Mouse (Mus musculus): ENCODE results near the gene Pde8b. TPM values are rescaled to one million over a fixed set of nuclear protein-coding genes. Genes with fewer than 3 reads are reported as not detected.

The Pde8b gene
- polyA plus RNA-seq, 1 experiment from 2014 or later = 9.9 TPM

DNA sequence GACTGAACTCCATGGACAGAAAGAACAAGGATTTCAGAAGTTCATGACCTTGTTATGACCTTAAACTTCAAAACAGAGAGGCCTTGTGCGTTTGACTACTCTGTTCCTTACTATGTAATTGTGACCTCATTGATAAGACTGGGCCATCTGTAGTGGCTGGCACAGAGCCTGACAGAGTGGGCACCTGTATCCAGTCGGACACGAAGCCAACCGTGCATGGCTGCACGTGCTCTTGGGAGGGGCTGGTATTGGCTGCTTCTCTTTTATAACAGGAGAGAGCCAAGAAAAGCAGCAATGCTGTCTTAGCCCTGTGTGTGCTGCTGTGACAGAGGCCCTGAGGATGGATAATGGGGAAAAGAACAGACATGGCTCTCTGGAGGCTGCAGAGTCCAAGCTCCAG, 73.7 kb downstream of the Pde8b start:
- no peak overlapping the region for H3K27ac ChIP-seq (ENCODE audit: low read depth, low read length)
- WGBS = 65% methylated on average over 5 of the region's 5 CpGs
- no peak overlapping the region for H3K9ac ChIP-seq (replicated peaks; ENCODE audit: low read depth, low read length)
- H3K27me3 ChIP-seq (ENCODE audit: control insufficient read depth, insufficient read depth, low read length) = no peaks in the 10 kb centered on the region
- no peaks in the 10 kb centered on the region for H3K9me3 ChIP-seq (ENCODE audit: control insufficient read depth, low read length)
- no peak overlapping the region for H3K4me2 ChIP-seq (ENCODE audit: low read depth, low read length)
- H3K4me3 ChIP-seq (ENCODE audit: low read depth, low read length) = no peak overlapping the region
- no peak; the same call in 1 of the 2 replicates for ATAC-seq (ENCODE audit: low read depth)
- H3K36me3 ChIP-seq (ENCODE audit: control insufficient read depth, insufficient read depth, low read length) = no peaks in the 10 kb centered on the region
- no peaks in the 10 kb centered on the region for H3K4me1 ChIP-seq (ENCODE audit: control insufficient read depth, insufficient read depth, low read length)

DNA sequence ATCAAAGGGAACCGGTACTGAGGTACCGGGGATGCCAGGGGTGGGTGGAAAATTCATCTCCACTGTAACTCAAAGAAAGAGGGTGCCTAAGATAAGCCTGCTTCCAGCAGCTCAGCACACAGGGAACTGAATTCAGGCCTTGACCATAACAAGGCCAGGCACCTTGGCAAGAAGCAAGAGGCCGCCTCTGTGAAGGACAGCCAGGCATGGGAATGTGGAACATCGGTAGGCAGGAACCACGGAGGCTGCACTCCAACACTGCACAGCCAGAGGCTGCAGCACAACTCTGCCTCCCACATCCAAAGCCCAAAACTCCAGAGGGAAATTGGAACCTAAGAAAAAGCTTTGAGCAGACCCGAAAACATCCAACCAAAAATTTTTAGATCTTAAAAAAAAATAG, 75.9 kb downstream of the Pde8b start:
- Histone ChIP-seq H3K4me1 (ENCODE audit: control insufficient read depth, insufficient read depth, low read length) (no peaks in the 10 kb centered on the region), H3K4me3 (ENCODE audit: low read depth, low read length) (no peak overlapping the region), H3K4me2 (ENCODE audit: low read depth, low read length) (no peak overlapping the region), H3K36me3 (ENCODE audit: control insufficient read depth, insufficient read depth, low read length) (no peaks in the 10 kb centered on the region), H3K9me3 (ENCODE audit: control insufficient read depth, low read length) (no peaks in the 10 kb centered on the region), H3K27me3 (ENCODE audit: control insufficient read depth, insufficient read depth, low read length) (no peaks in the 10 kb centered on the region), H3K27ac (ENCODE audit: low read depth, low read length) (no peak overlapping the region), H3K9ac (replicated peaks; ENCODE audit: low read depth, low read length) (no peak overlapping the region)
- ATAC-seq (ENCODE audit: low read depth) = no peak
- 86% methylated on average over 6 of the region's 6 CpGs for WGBS

DNA sequence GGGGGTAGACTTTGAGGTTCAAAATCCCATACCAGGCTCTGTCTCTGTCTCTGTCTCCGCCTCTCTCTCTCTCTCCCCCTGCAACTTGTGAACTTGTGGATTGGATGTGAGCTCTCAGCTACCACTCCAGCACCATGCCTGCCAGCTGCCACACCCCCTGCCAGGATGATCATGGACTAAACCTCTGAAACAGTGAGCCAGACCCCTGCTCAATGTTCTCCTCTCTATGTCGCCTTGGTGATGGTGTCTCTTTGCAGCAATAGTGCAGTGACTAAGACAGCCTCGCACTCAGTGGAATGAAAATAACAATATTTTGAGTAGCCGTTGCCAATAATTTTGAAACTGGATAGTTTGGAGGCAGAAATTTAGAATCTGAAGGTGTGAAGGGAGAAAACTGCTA, 77.8 kb downstream of the Pde8b start:
- Histone ChIP-seq H3K27me3 (ENCODE audit: control insufficient read depth, insufficient read depth, low read length) (no peaks in the 10 kb centered on the region), H3K4me1 (ENCODE audit: control insufficient read depth, insufficient read depth, low read length) (no peaks in the 10 kb centered on the region), H3K4me3 (ENCODE audit: low read depth, low read length) (no peak overlapping the region), H3K9me3 (ENCODE audit: control insufficient read depth, low read length) (no peaks in the 10 kb centered on the region), H3K9ac (replicated peaks; ENCODE audit: low read depth, low read length) (no peak overlapping the region), H3K36me3 (ENCODE audit: control insufficient read depth, insufficient read depth, low read length) (no peaks in the 10 kb centered on the region), H3K4me2 (ENCODE audit: low read depth, low read length) (no peak overlapping the region), H3K27ac (ENCODE audit: low read depth, low read length) (no peak overlapping the region)
- ATAC-seq (ENCODE audit: low read depth) = no peak
- WGBS = 95% methylated on average over 4 of the region's 4 CpGs

DNA sequence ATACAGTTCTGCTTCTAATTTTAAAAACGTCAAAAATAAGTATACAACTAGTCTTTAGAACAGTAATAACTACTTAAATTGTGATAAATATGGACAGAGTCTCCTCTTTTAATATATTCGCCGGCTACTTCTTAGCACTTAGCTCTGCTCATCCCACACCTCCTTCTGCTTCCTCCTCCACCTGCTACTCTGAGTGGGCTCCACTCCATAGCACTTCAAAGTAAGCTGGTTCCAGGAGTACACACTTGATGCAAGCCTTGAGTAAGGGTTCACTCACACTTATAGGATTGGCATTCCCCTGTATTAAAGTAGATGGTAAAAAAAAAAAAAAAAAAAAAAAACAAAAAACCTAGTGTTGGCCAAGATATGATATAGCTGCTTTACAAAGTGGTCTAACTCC, 89.9 kb downstream of the Pde8b start:
- WGBS = 88% methylated on average over 3 of the region's 3 CpGs
- no peak overlapping the region for H3K4me2 ChIP-seq (ENCODE audit: low read depth, low read length)

DNA sequence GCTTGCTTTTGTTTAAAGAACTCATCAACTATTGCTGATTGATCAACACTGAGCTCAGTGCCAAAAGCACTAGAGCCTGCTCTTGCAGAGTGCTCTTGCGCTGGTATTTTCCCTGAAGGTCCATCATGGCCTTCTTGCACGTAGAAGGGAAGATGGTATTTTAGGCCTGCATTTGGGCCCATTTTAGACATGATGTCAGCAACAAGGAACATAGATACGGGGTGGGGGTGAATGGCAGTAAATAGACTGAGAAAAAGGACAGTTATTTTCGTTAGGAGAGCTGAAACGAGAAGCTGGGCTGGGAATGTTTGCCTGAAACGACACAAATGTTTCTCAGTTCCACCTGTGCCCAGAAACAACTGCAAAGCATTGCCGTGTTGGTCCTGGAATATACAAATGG, 91.2 kb downstream of the Pde8b start:
- WGBS = 87% methylated on average over 7 of the region's 7 CpGs
- no peak overlapping the region for H3K4me3 ChIP-seq (ENCODE audit: low read depth, low read length)

More for the DNA sequence above, 89.9 kb downstream of the Pde8b start:
- Histone ChIP-seq H3K36me3 (ENCODE audit: control insufficient read depth, insufficient read depth, low read length) (no peaks in the 10 kb centered on the region), H3K4me3 (ENCODE audit: low read depth, low read length) (no peak overlapping the region), H3K27ac (ENCODE audit: low read depth, low read length) (no peak overlapping the region), H3K9ac (replicated peaks; ENCODE audit: low read depth, low read length) (no peak overlapping the region), H3K9me3 (ENCODE audit: control insufficient read depth, low read length) (no peaks in the 10 kb centered on the region), H3K27me3 (ENCODE audit: control insufficient read depth, insufficient read depth, low read length) (no peaks in the 10 kb centered on the region), H3K4me1 (ENCODE audit: control insufficient read depth, insufficient read depth, low read length) (no peaks in the 10 kb centered on the region)
- ATAC-seq (ENCODE audit: low read depth) = no peak

GRCm38 (mm10) chr13:95144746-95145145, 105.4 kb downstream of the Pde8b start:
- Histone ChIP-seq H3K9me3 (ENCODE audit: control insufficient read depth, low read length) (no peaks in the 10 kb centered on the region), H3K4me3 (ENCODE audit: low read depth, low read length) (no peak overlapping the region), H3K4me2 (ENCODE audit: low read depth, low read length) (no peak overlapping the region), H3K9ac (replicated peaks; ENCODE audit: low read depth, low read length) (no peak overlapping the region), H3K27ac (ENCODE audit: low read depth, low read length) (no peak overlapping the region), H3K27me3 (ENCODE audit: control insufficient read depth, insufficient read depth, low read length) (no peaks in the 10 kb centered on the region), H3K4me1 (ENCODE audit: control insufficient read depth, insufficient read depth, low read length) (no peaks in the 10 kb centered on the region), H3K36me3 (ENCODE audit: control insufficient read depth, insufficient read depth, low read length) (no peaks in the 10 kb centered on the region)
- no peak for ATAC-seq (ENCODE audit: low read depth)

More for the DNA sequence above, 91.2 kb downstream of the Pde8b start:
- H3K9me3 ChIP-seq (ENCODE audit: control insufficient read depth, low read length) = no peaks in the 10 kb centered on the region
- no peaks in the 10 kb centered on the region for H3K27me3 ChIP-seq (ENCODE audit: control insufficient read depth, insufficient read depth, low read length)
- H3K9ac ChIP-seq (replicated peaks; ENCODE audit: low read depth, low read length) = no peak overlapping the region
- H3K27ac ChIP-seq (ENCODE audit: low read depth, low read length) = no peak overlapping the region
- H3K4me2 ChIP-seq (ENCODE audit: low read depth, low read length) = no peak overlapping the region
- no peak for ATAC-seq (ENCODE audit: low read depth)
- H3K36me3 ChIP-seq (ENCODE audit: control insufficient read depth, insufficient read depth, low read length) = no peaks in the 10 kb centered on the region
- no peaks in the 10 kb centered on the region for H3K4me1 ChIP-seq (ENCODE audit: control insufficient read depth, insufficient read depth, low read length)

DNA sequence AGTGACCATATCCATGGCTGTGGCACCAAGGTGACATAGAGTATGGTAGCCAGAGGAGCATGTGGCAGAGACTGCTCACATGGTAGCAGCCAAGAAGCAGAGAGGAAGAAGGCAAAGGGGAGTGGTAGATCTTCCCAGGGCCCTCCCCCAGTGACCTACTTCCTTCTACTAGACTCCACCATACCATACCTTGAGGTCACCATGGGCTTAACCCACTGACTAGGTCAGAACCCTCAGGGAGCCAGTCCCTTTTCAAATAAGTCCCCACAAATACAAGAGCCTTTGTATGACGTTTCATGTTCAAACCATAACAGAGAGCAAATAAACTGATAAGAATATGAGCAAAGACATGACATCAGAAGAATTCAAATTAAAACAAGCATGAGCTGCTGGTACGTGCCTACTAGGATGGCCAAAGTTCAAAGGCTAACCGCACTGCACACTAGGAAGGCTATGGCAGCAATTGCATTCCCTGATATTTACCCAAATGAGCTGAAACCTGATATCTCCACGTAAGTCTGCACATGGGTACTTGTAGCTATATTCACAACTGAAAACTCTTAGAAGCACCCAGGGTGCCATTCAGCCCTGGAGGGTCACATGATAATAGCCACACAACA, 109.6 kb downstream of the Pde8b start:
- 87% methylated on average over 4 of the region's 4 CpGs for WGBS
- Histone ChIP-seq H3K36me3 (ENCODE audit: control insufficient read depth, insufficient read depth, low read length) (no peaks in the 10 kb centered on the region), H3K27me3 (ENCODE audit: control insufficient read depth, insufficient read depth, low read length) (no peaks in the 10 kb centered on the region), H3K9me3 (ENCODE audit: control insufficient read depth, low read length) (no peaks in the 10 kb centered on the region), H3K27ac (ENCODE audit: low read depth, low read length) (no peak overlapping the region), H3K4me2 (ENCODE audit: low read depth, low read length) (no peak overlapping the region), H3K4me1 (ENCODE audit: control insufficient read depth, insufficient read depth, low read length) (no peaks in the 10 kb centered on the region), H3K4me3 (ENCODE audit: low read depth, low read length) (no peak overlapping the region), H3K9ac (replicated peaks; ENCODE audit: low read depth, low read length) (no peak overlapping the region)
- ATAC-seq (ENCODE audit: low read depth) = no peak

DNA sequence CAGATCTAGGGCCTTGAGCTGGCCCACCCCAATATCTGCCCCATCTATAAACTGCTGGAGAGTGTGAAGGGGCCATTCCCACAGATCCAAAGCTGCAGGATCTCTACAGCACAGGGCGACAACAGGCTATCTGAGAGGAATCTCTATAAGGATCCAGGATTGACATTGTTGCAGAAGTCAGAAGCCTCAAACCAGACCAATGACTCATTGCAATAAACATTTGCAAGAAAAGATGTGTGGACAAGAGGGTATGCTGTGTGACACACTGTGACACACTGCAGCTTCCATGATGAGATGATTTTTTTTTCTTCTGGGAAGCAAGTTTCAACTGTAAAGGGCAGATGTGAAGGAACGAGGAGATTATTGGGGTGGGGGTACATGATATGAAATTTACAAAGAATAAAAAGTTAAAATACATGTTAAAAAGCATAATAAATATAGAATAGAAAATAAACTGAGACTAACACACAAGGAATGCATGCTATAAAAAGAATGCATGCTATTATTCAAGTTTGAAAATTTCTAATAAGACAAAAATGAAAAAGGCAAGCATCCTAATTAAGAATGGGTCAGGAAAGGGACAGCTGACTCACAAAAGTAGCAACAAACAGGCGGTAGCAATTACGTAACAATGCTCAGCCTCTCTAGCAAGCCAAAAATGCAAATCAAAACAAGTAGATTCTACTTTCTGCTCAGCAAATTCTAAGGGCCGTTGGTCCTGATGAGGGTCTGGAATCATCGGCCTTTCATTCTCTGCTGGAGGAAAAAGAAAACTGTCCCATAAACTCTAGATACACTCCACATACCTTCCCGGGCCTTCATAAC, 114.6 kb downstream of the Pde8b start:
- H3K9me3 ChIP-seq (ENCODE audit: control insufficient read depth, low read length) = no peaks in the 10 kb centered on the region
- H3K27me3 ChIP-seq (ENCODE audit: control insufficient read depth, insufficient read depth, low read length) = no peaks in the 10 kb centered on the region
- no peaks in the 10 kb centered on the region for H3K36me3 ChIP-seq (ENCODE audit: control insufficient read depth, insufficient read depth, low read length)
- H3K4me3 ChIP-seq (ENCODE audit: low read depth, low read length) = no peak overlapping the region
- H3K27ac ChIP-seq (ENCODE audit: low read depth, low read length) = no peak overlapping the region
- H3K9ac ChIP-seq (replicated peaks; ENCODE audit: low read depth, low read length) = no peak overlapping the region
- no peak overlapping the region for H3K4me2 ChIP-seq (ENCODE audit: low read depth, low read length)
- H3K4me1 ChIP-seq (ENCODE audit: control insufficient read depth, insufficient read depth, low read length) = no peaks in the 10 kb centered on the region
- 87% methylated on average over 7 of the region's 7 CpGs for WGBS
- no peak for ATAC-seq (ENCODE audit: low read depth)

- ATAC-seq (ENCODE audit: low read depth) = no peak
- Histone ChIP-seq H3K27ac (ENCODE audit: low read depth, low read length) (no peak overlapping the region), H3K4me2 (ENCODE audit: low read depth, low read length) (no peak overlapping the region), H3K9me3 (ENCODE audit: control insufficient read depth, low read length) (no peaks in the 10 kb centered on the region), H3K4me3 (ENCODE audit: low read depth, low read length) (no peak overlapping the region), H3K36me3 (ENCODE audit: control insufficient read depth, insufficient read depth, low read length) (no peaks in the 10 kb centered on the region), H3K9ac (replicated peaks; ENCODE audit: low read depth, low read length) (no peak overlapping the region), H3K4me1 (ENCODE audit: control insufficient read depth, insufficient read depth, low read length) (no peaks in the 10 kb centered on the region), H3K27me3 (ENCODE audit: control insufficient read depth, insufficient read depth, low read length) (no peaks in the 10 kb centered on the region)
- WGBS = 18% methylated on average over 4 of the region's 4 CpGs
Measured at GRCm38 (mm10) chr13:95131848-95132247, 118.3 kb downstream of the Pde8b start.
